Mouse (Mus musculus): ENCODE measurements at regions not wholly inside any gene's neighbourhood (a gene's known extent, or its start where the extent isn't known, plus 50 kb on each side); places are given as distances from the start of the nearest gene placed in this dataset.

GRCm38 (mm10) chr11:7502045-7502444 is 288.3 kb upstream of the Igfbp3 start:
- TF ChIP-seq CTCF (conservative IDR thresholded peaks at IDR 0.05; ENCODE audit: low read length) (no peak), NANOG (IDR thresholded peaks at IDR 0.05; ENCODE audit: borderline replicate concordance, low read length) (no peak), POU5F1 (IDR thresholded peaks at IDR 0.05; ENCODE audit: borderline replicate concordance, low read length) (no peak)
